Mouse (Mus musculus): ENCODE data around the gene Rbbp4.
"Not testable (repeated sequence)": the region's sequence is repeated elsewhere in the genome, so short reads cannot be mapped to it uniquely, and the experiment has no call there.

Gene Rbbp4

DNA sequence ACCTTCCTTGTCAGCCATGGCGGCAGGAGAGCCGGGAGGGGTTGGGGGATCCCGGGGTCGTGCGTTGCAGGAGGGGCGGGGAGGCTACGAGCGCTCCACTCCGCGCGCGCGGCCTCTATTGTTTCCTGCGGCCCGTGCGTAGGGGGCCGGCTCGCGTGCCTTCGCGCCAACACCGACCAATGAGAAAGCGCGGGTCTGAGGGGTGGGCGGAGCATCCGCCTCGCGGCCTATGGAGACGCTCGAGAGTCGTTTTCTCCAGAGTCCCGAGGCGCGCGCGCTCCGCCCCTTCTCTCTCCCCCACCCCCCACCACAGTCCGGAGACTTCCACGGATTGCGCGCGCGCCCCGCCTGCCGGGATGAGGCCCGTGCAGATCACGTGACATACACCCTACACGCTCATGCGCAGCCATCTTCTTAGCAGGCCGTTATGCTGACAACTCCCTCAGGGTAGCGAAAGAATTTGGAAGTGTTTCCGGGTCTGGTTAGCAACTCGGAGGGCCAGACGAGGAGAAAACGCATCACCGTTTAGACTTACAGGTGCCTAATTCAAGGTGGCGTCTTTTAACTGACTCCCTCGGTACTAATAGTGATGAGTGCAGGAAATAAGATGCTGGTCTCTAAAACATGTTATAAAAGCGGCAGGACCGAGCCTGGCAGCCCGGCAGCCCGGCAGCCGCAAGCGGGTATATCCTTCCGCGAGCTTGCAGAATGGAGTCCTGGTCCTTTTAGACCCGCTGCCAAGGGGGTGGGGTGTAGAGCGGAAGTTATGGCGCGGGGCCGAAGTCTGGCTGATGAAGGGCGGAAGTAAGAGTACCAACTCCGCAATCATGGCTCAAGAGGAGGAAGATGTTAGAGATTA, at the start of gene Rbbp4, which contains the start of gene Zbtb8os:
Gene Rbbp4 (minus strand): TSS at position 155 of the 859 bp plus-strand sequence.
Gene Zbtb8os (plus strand): TSS at position 480 of the 859 bp plus-strand sequence.
- peak; percentile 100 for DNase-seq (ENCODE audit: inconsistent ontology term)

GRCm38 (mm10) chr4:129384440-129384839, 49.3 kb upstream of the Rbbp4 start:
- DNase-seq (ENCODE audit: inconsistent ontology term): no peak

DNA sequence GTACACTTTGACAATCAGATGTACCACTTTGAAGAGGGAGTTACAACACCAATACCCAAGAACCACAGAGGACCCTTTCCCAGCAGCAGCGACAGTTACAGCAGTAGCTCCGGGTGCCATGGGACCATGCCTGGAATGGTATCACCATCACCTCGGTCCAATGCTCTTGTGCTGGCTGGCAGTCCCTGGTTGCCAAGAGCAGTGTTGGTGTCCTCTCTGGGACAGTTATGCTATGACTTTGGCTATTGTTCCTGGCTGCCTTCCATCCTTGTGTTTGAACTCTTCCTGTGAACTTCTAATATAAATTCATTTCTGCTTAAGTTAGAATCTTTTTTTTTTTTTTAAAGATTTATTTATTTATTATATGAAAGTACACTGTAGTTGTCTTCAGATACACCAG, 48.4 kb upstream of the Rbbp4 start:
- DNase-seq (ENCODE audit: inconsistent ontology term): no peak

DNA sequence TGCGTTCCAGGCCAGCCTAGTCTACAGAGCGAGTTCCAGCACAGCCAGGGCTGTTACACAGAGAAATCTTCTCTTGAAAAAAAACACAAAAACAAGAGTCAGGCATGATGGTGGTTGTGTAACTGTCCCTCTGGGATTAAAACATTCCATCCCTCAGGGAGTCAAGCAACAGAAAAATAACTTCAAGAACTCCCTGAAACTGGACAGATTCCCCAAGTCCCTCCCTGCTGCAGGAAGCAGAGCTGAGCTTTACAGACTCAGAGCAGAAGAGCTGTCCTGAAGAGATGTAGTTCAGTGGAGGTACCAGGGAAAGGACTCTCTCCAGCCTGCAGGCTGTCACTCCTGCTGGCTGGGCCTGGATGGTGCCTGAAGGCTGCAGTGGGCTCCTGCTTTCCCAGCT, 47.3 kb upstream of the Rbbp4 start:
- no peak for DNase-seq (ENCODE audit: inconsistent ontology term)

DNA sequence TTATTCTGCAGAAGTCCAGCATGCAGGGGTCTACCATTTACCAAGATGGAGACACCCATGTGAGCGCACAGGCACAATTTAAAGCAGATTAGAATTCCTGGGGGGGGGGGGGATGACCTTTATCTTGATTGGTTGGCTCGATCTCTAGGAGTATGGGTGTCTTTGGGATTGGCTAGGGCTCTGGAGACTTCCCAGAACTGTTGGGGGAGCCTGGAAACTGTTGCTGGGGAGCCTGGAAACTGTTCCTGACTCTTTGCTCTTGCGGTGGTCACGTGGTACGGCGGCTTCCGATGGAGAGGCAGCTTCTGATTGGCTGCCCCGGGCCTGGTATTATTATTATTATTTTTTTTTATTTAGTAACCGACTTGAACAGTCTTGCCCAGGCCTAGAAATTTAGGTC, 46.9 kb upstream of the Rbbp4 start:
- no peak for DNase-seq (ENCODE audit: inconsistent ontology term)

DNA sequence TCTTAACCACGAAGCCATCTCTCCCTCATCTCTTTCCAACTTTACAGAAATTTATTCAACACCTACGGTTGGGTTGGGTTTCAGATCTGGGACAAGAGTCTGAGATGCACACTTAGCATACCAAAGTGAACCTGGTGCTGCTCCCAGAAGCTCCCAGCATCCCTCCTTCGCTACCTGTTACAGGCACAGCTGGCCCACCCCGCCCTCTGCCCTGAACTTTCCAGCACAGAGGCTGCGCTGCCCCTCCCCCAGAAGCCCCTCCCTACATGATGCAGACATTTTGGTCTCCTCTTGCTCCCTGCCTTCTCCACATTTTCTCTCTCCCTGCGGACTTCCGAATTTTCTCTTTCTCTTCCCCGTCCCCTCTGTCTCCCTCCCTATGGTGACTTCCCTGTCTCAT, 46.0 kb upstream of the Rbbp4 start:
- DNase-seq (ENCODE audit: inconsistent ontology term): no peak

DNA sequence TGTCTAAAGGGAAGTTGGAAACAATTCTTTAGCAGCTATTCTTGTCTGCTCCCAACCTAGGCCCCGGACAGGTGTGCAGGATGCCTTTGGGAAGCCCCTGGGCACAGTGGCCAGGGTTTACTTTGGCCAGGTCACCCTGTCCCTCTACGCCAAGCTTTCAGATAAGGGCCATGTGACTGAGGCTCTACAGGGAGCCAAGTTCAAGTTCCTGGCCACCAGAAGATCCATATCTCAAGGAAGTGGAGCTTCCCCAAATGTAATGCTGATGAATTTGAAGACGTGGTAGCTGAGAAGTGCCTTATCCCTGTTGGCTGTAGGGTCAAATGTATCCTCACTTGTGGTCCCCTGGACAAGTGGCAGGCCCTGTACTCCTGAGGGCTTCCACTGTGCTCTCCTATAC, 44.6 kb upstream of the Rbbp4 start:
- DNase-seq (ENCODE audit: inconsistent ontology term): no peak

- DNase-seq (ENCODE audit: inconsistent ontology term): peak; percentile 80
Measured at GRCm38 (mm10) chr4:129377601-129378390, 42.6 kb upstream of the Rbbp4 start, which contains the start of gene Zbtb8a. Zbtb8a (minus strand) TSS chr4:129378116.

DNA sequence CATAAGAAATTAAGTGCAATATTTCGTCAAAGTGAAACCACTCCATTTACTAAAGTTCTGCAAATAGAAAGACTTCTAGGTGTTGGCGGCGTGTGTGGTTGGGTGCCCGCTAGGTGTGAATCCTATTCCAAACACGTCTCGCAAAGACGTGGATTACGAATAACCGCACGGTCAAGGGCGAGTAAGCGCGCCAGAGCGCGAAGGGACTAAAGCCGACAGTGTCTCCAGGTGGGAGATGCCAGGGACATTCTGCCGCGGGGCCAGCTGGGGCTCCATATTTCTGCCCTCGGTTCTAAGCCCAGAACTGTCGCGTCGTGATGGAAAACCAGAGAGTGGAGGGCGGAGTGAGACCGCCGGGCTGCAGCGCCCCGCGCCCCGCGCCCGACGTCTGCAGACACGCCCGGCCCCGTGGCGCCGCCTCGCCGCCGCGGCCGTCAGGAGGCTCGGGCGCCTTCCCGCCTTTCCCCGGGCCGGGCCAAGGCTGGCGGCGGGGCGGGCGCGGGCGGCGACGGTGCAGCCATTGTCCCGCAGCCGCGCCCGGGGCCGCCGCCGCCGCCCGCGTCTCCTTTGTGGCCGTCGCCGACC, 41.9 kb upstream of the Rbbp4 start:
- DNase-seq (ENCODE audit: inconsistent ontology term): peak; percentile 55

DNA sequence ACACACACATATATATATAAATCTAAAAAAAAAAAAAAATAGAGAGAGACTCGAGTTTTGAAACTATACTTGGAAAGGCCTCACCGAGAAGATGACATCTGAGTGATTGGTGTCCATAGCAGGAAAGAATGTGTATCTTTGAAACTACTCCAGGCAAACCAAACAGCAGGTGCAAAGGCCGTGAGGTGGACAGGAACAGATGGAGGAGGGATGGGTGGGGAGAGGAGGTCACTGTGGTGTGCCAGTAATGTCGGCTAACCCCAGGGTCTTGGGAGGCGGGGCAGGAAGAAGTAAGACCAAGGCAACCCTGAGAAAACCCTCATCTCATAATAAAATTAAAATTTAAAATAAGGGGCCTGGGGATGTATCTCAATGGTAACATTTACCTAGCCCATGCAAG, 40.7 kb upstream of the Rbbp4 start:
- no peak for DNase-seq (ENCODE audit: inconsistent ontology term)

DNA sequence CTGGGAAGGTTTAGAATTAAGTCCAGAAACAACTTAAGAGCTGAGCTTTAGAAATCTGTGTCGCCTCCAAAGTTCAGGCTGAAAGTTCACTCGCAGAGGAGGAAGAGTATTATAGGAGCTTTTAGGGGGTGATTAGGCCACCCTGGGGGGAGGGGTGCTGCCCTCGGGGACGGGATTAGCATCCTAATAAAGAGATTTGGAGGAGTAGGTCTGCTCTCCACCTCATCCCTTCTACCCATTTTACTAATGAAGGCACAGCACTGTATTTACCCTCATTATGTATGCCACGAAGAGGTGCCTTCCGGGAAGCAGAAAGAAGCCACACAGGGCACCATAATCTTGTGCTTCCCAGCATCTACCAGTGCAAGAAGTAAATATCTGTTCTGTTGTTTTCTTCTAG, 39.8 kb upstream of the Rbbp4 start:
- no peak for DNase-seq (ENCODE audit: inconsistent ontology term)

- DNase-seq (ENCODE audit: inconsistent ontology term): no peak
Measured at GRCm38 (mm10) chr4:129374219-129374755, 39.1 kb upstream of the Rbbp4 start.

DNA sequence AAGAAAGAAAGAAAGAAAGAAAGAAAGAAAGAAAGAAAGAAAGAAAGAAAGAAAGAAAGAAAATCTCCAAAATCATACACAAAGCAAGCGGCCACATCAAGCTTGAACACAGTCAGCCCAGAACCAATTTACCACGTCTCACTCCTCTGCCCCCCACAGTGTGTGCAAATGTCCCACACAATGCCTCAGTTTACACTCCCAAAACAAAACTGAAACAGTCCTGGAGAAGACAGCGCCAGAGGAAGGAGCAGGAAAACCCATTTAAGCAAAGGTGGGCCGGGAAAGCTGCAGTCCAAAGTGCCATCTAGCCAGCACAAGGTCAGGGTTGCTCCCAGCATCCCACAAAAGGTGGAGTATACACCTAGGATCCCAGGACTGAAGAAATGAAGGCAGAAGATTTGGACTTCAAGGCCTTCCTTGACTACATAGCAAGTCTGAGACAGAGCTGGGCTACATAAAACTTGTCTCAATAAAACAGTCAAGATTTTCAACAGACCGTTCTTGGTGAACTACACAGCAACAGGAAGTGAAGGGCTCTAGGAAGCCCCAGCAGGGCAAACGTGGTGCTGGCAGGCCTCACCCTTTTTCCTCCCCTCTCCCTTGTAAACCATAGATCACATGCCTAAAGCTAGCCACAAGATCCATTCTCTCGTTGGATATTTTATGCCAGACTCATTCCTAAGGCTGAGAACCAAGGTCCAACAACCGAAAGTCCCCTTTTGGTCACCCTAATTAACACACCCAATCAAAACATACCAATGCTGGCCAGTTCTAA, 38.2 kb upstream of the Rbbp4 start:
- peak; percentile 24 for DNase-seq (ENCODE audit: inconsistent ontology term)

DNA sequence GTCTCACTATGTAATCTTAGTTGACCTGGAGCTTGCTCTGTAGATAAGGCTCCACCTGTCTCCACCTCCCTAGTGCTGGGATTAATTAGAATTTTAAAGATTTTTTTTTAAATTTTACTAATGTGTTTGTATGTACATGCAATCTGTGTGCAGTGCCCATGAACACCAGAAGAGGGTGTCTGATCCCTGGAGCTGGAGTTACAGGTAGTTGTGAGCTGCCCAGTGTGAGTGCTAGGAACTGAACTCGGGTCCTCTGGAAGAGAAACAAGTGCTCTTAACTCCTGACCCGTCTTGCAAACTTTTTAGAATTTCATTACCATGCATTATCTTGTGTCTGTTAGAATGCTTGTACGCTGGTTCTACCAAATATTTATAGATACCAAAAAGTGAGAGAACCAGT, 36.2 kb upstream of the Rbbp4 start:
- DNase-seq (ENCODE audit: inconsistent ontology term): no peak

GRCm38 (mm10) chr4:129365224-129365623, 30.1 kb upstream of the Rbbp4 start:
- no peak for DNase-seq (ENCODE audit: inconsistent ontology term)

DNA sequence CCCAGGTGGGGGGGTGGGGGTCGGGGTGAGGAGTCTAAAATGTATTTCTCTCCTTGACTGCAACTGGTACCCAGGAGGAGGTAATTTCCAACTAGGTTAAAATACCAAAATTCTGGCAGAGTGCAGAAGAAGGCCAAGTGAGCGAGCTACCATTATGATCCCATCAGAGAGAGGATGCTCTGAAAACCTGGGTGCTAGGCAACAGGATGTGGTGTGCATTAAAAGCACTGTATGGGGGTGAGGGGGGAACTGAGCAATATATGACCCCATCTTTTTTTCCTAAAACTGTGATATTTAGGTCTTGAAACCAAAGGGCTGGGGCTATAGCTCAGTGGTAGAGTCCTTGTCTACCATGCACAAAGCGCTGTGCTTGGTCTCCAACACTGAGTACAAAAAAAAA, 29.2 kb upstream of the Rbbp4 start:
- no peak for DNase-seq (ENCODE audit: inconsistent ontology term)

GRCm38 (mm10) chr4:129363463-129363862, 28.3 kb upstream of the Rbbp4 start:
- DNase-seq (ENCODE audit: inconsistent ontology term): no peak

DNA sequence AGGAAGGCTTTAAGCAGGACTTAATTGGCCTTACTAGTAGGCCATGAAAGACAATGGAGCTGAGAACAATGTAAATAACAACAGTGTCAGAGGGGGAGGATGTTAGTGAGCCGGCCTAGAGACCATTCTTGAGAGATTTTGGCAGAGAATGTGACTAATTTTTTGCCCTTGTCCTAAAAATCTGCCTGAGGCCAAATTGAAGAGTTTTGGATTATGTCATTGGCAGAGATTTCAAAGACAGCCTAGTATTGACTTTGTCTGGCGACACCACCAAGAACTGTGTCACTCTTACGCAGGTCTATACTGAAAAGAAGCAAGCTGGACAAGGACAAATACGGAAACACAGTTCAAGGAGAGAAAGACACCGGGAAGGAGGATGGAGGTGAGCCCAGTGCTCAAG, 27.6 kb upstream of the Rbbp4 start:
- no peak for DNase-seq (ENCODE audit: inconsistent ontology term)

- DNase-seq (ENCODE audit: inconsistent ontology term): not testable (repeated sequence)
Measured at GRCm38 (mm10) chr4:129362238-129362637, 27.1 kb upstream of the Rbbp4 start.

DNA sequence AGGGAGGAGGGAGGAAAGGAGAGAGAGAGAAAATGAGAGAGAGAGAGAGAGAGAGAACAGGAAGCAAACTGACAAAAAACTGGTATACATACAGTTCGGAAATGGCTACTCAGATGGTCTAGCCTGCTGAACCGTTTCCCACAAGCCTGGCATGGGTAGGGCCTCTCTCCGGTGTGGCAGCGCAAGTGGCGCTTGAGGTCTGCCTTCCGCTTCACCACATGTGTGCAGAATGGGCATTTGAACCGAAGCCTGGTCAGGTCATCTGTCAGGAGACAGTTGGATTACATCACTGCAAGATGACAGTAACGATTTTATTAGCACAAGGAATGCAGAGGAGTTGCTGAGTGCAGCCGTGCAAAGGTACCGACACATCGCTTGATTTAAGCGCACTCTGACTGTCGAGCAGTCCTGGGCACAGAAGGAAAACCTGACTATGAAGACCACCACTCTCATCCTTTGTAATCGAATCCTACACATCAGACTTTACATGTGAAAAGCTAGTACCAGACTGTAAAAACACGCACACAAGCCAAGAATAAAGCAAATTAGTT, 22.5 kb upstream of the Rbbp4 start:
- no peak for DNase-seq (ENCODE audit: inconsistent ontology term)

DNA sequence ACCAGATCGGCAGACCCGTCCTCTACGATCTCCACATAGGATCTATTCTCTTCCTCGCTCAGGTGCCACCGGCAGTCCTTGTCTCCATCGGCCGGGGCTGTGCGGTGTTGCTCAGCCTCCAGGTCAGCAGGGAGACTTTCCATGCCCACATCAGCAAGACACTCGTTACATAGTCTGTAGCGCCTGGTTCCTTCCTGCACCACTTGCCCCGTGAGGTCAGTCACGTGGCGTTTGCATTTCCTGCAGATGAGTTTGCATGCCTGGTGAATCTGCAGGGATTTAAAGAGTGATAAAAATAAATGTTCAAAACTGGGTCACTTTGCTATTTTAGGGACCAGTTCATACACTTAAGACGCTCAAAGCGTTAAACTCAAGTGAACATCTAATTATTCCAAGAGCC, 19.1 kb upstream of the Rbbp4 start:
- DNase-seq (ENCODE audit: inconsistent ontology term): no peak
